Mouse (Mus musculus): ENCODE data around the gene P2ry10. TPM values are rescaled to one million over a fixed set of nuclear protein-coding genes. Genes with fewer than 3 reads are reported as not detected.
A peak's percentile ranks its signal among the peaks of the same experiment; 100 is the strongest.
"Not testable (repeated sequence)": the region's sequence is repeated elsewhere in the genome, so short reads cannot be mapped to it uniquely, and the experiment has no call there.

P2ry10 gene
- under 1 TPM; 0.17 to 0.26 TPM for total RNA-seq (2021)

DNA sequence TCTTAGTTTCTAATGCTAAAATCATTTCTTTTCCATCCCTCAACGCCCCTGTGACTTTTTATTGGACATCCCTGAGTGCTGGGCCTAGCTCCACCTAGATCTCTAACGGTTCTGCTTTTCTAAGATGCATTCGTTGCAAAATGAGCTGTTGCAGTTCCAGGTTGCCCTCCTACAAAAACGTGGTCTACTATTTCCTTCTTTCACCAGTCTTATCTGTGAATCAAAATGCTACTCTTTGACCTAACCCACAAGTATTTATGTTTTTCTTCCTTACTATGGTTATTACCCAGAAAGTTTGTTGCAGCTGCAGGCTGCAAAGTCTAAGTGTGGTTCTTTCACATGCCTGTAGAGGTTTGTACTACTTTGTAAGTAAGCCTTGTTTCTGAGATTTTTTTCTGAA lies at the start of gene P2ry10:
TSS of gene P2ry10 (plus strand) at position 316 of the 400 bp plus-strand sequence.
- intact Hi-C loops (cut with DNase I), result no loop called here
- DNase-seq, result no peak

DNA sequence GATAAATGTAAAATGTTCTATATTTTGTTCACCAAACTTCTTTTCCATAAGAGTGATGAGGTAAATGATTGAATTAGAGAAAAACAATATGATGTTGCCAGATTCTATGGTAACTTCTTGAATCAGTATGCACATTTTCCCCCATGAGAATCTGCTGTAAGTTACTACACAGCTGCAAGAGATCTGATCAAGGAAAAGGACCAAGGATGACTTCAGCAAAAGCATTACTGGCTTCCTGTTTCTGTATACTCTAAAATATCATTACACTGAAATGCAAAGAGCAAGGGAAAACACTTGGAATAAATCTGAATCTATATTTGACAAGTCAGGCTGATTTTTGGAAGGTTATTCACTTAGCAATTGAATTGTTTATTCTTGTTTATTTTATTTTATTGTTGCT lies 49.1 kb upstream of the P2ry10 start:
- no peak for DNase-seq
- intact Hi-C loops (cut with DNase I), result no loop called here

DNA sequence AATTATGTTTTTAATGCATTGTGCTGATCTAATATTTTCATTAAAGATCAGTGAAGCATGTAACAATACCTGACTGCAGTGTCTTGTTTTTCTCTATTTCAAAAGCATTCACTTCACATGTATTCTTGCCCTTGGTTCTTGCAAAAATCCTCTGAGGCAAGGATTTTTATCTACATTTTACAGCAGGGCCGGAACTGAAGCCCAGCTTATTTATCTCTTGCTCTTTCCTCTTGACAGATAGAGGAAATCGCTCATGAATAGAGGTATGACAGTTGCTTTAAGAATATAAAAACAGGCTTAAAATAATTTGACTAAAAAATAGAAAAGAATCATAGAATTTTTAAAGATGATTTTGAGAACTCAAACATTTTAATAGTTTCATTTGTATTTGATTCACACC lies 48.7 kb upstream of the P2ry10 start:
- DNase-seq, result no peak
- intact Hi-C loops (cut with DNase I), result no loop called here

DNA sequence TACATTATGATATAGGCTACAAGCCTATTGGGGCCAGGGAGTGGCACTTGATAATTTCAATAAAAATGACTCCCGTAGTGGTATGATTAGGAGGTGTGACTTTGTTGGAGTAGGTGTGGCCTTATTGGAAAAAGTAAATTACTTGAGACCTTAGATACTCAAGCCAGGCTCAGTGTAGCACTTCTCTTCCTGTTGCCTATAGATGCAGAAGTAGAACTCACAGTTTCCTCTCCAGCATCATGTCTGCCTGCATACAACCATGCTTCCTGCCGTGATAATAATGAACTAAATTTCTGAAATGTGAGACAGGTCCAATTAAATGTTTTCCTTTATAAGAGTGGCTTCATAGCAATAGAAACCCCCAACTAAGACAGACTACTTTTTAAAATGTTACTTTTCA lies 45.9 kb upstream of the P2ry10 start:
- DNase-seq, result no peak
- intact Hi-C loops (cut with DNase I), result no loop called here

DNA sequence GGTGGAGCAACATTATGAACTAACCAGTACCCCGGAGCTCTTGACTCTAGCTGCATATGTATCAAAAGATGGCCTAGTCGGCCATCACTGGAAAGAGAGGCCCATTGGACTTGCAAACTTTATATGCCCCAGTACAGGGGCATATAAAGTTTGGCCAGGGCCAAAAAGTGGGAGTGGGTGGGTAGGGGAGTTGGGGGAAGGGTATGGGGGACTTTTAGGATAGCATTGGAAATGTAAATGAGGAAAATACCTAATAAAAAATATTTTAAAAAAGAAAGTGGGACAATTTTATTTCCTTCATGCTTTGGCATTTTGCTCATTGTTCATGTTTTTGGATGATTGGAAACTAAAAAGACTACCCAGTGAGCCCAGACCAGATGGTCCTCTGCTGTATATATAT lies 4.9 kb upstream of the P2ry10 start:
- intact Hi-C loops (cut with DNase I), result not testable (repeated sequence)

DNA sequence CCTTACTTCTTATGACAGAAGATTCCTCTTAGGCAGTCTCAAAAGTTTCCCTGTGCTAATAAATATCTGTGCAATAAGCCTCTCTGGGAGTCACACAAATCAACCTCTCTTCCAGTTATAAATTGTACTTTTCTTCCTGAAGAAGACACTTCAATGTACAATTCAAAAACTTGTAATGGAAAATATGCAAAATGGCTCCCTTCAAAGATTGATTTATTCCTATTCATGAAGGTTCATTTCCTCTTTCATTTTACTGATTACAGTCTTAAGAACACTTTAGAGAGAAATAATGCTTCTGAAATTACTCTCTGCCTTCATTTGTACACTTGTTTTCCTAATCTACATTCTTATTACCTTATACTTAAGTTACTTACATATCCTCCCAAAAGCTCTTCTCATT lies 4.0 kb upstream of the P2ry10 start:
- intact Hi-C loops (cut with DNase I), result no loop called here
- DNase-seq, result no peak

More for the DNA sequence above, 4.9 kb upstream of the P2ry10 start:
- DNase-seq, result not testable (repeated sequence)

DNA sequence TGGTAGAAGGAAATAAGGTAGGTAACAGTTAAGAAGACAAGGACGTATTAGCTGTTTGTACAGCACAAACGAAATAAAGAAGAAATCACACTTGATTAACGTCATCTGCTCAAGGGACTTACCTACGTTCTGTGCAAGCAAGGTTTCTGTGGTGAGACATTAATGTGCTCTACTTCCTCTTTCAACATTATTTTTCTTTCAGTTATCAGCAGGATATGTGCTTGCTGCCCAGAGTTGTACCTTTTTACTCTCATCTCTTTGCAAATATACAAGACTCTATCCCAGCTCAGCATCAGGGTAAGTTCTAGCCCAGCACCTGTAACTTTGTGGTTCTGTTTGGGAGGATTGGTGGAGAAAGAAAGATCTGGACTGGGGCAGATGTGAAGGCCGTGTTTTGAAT lies 839 bp downstream of the P2ry10 start:
- intact Hi-C loops (cut with DNase I), result no loop called here
- DNase-seq, result no peak

DNA sequence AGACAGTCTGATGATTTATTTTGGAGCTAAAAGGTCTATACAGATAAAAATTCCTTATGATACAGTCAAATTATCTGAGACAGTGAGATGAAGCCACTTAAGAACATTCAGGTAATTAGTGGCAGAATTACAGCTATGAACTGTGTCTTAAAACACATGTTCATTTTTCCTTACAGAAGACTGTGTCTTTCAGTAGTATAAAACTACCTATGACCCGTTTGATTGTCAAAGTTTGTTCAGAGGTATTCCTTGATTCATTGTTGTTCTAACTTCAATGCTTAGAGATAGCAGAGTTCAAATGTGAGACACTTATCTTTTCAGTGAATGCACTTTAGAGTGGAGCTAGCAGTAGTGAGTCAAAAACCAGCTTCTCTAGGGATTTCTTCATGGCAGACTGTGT lies 1.6 kb downstream of the P2ry10 start:
- no peak for DNase-seq
- intact Hi-C loops (cut with DNase I), result no loop called here

DNA sequence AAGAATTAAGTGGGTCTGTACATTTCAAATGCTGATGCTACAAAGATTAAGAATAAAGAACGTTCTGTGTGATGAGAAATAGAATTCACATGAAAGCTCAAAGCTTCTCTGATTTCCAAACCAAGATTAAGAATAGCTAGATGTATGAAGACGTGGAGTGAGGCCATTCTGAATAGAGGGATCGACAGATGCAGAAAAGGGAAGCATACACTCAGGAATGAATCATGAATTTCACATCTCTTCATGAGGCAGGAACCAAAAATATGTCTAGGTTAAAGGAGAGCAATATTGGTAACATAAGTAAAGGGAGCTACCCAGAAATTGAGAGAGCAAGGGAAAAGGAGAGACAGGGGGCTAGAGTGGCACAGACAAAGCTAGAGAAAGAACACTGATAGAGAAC lies 7.3 kb downstream of the P2ry10 start:
- no peak for DNase-seq
- intact Hi-C loops (cut with DNase I), result no loop called here

DNA sequence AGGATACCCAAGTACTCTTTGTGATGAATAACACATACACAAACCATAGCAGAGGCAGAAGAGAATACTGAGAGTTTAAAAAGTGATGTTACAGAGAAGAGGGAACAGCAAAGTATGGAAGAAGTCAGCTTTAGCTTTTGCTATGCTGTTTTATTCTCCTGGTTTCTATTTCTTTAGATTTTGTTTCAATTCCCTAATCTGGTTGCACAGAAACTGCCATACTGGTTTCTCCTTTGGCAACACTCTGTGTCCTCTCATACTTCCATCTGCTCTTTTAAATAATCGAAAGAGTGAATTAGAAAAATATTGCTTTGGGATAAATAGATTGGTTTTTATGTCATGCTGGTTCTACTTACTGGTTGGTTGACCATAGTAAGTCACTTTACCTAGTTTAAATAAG lies 28.0 kb downstream of the P2ry10 start:
- intact Hi-C loops (cut with DNase I), result no loop called here

DNA sequence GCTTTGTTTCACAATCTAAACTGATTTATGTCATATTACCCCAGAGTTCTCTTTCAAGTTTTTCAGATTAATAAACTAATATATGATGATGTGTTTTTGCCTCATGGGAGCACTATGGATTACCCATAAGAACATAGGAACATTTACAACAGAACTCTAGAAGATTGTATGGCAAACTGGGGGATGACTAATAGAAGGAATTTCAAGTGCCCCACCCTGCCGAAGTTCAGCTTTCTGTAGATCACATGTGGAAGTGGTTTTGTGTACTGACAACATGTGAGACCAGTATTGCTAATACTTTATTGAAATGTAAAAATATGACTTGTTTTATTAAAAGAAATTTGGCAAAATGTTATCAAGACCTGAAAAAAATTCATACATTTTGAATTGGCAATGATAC lies 28.7 kb downstream of the P2ry10 start:
- intact Hi-C loops (cut with DNase I), result no loop called here
- no peak for DNase-seq

More for the DNA sequence above, 28.0 kb downstream of the P2ry10 start:
- no peak for DNase-seq

DNA sequence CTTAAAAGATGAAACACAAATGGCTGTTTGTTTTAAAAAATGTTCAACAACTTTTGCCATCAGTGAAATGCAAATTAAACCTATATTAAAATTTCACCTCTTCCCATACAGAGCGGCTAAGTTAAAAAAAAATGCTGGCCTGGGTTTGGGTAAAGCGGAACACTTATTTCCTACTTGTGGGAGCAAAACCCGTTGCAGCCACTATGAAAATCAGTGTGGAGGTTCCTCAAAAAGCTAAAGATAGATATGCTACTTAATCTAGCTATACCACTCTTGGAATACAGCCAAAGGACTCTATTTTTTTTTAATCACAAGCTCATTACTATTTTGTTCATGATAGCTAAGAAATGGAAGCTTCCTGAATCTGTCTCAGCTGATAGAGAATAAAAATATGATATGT lies 54.9 kb downstream of the P2ry10 start:
- intact Hi-C loops (cut with DNase I), result loop anchor here (10.0 kb wide), 1 partner anchor 218 kb away; the partner anchor contains the start of gene Lpar4

DNA sequence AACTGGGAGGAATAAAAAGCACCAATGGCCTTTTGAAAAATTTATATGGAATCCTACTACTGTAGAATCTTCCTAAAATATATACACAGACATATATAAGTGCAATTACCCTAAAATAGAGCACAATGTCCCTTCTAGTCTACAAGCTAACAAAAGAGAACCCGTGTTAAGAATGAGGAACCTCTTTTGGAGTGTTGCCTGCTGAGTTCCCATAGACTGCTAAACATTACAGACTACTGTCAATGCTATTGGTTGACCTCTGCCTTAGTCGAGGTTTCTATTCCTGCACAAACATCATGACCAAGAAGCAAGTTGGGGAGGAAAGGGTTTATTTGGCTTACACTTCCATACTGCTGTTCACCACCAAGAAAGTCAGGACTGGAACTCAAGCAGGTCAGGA lies 55.6 kb downstream of the P2ry10 start:
- DNase-seq, result no peak
- intact Hi-C loops (cut with DNase I), result loop anchor here (10.0 kb wide), 1 partner anchor 219 kb away; the partner anchor contains the start of gene Lpar4

More for the DNA sequence above, 54.9 kb downstream of the P2ry10 start:
- no peak for DNase-seq

DNA sequence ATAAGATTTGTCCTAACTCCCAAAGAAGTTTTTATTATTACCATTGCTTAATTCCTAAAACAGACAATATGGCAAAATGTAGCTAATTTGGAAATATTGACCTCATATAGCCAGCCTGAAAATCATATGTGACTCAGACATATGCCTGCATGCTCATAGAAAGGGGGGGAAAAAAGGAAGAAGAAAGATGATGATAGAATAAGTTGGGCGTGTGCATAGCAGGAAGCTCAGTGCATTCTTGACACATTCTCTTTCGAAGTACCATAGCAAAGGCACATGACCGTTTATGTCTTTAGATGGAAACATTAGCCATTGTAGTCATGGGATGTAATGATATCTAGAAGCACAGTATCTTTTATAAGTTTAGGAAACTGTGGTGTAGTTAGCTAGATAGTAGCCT lies 60.4 kb downstream of the P2ry10 start, which contains the start of gene P2ry10b:
TSS of gene P2ry10b (plus strand) at position 247 of the 400 bp plus-strand sequence.
- no peak for DNase-seq
- intact Hi-C loops (cut with DNase I), result loop anchor here (10.0 kb wide), 1 partner anchor 224 kb away; the partner anchor contains the start of gene Lpar4

DNA sequence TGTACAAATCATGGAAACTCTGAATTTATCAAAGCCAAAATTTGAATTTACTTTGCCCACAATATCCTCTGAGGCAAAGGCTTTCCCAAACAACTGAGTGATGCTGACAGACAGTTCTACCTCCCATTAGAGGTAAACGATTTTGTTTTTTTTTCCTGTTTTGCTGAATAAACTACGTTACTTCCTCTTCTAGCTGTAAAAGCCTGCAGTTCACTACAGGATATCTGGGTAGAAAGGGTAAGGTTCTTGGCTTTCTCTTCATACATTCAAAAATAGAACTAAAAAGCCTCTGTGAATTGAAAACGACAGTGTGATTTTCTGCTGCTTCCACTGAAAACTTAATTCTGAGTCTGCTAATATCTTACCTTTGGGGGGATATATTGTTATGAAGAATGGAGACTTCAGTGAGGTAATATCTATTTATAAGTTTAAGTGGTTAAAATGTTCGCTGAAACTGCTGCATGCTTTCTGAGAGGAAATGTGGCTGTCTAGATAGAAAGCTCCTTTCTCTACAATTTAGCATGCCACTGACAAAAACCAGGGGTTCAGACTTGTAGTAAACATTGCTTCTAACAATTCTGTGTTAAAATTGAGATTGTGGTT lies 61.2 kb downstream of the P2ry10 start:
- intact Hi-C loops (cut with DNase I), result loop anchor here (10.0 kb wide), 1 partner anchor 225 kb away; the partner anchor contains the start of gene Lpar4

DNA sequence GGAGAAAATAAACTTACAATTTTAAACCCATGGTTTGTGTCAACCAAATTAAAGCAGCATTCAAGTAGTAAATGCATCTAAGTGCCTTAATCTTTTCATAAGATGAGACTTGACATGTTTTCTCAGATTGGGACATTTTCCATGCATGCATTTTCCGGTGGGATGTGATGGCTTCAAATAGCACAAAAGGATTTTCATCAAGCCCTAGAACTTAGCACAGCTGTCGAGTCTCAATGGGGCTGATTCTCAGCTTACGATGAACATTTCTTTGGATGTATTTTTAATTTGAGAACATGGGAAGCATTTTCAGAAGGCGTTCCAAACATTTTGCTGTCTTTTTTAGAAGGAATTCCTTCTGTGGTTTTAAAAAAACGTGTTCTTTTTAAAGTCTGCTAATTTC lies 61.7 kb downstream of the P2ry10 start:
- intact Hi-C loops (cut with DNase I), result no loop called here
- DNase-seq, result peak; percentile 13 to 20

More for the DNA sequence above, 61.2 kb downstream of the P2ry10 start:
- peak in 1 of 2 experiments; percentile 7 for DNase-seq

DNA sequence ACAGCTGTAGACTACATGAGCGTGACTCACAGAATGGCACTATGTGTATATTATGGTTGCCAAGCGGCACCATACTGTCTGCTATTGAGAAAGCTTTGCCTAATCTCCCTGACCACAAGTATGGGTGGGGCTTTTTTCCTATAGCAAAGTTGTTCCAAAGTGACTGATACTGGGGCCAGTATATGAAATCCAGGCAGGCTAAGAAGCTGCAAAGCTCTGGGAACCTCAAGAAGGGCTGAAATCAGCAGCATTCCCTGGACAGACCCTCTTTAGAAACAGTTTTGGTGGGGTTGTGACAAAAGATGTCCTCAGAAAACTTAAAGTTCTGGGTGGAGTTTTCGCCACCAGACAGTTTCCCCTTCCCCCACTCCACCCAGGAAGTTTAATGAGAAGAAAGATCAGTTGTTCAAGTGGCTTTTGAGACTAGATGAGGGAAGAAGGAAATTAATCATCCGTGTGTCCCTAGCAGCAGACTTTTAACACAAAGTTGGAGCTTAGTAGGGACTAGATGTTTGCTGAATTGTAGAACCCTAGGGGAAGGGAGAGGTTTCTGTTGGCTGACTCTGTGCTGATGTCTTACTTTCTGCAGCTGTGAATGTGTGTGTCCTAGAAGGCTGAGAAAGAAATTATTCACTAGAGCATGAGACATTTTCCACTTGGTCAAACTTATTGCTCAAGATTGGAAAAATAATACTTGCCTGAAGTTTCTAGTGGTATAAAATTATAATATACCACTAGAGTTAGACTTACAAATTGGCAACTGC lies 62.6 kb downstream of the P2ry10 start:
- intact Hi-C loops (cut with DNase I), result no loop called here
- DNase-seq, result peak; percentile 19 to 41

Other genes starting within 250 kb of the P2ry10 start
- 1 to 10 TPM; 5.3 to 6.7 TPM for gene Rtl3, start 247.8 kb upstream of the P2ry10 start, total RNA-seq (2021)
- gene Lpar4, start 167.9 kb upstream of the P2ry10 start, total RNA-seq (2021), result 10 to 100 TPM; 11.8 to 12.0 TPM
- 1 to 10 TPM; 3.9 to 4.3 TPM for gene P2ry10b, start 60.4 kb downstream of the P2ry10 start, total RNA-seq (2021)
- under 1 TPM; 0.27 to 0.53 TPM for gene Gpr174, start 167.4 kb downstream of the P2ry10 start, total RNA-seq (2021)

Measured in heart, postnatal 10 days (tissue).